Mouse (Mus musculus) ES-CJ7 (cell line): ENCODE measurements around the gene Gm21974.
A peak's percentile ranks its signal among the peaks of the same experiment; 100 is the strongest.
"Not testable (repeated sequence)": the region's sequence is repeated elsewhere in the genome, so short reads cannot be mapped to it uniquely, and the experiment has no call there.

Experiments used
- DNase-seq: peaks from one replicate; pipeline ENCODE4 v3.0.0; 2011; ENCODE audit warnings: low read depth, low spot score

Gene Gm21974

GRCm38 (mm10) chr7:127915293-127915692, 20.0 kb upstream of the Gm21974 start:
- no peak for DNase-seq

DNA sequence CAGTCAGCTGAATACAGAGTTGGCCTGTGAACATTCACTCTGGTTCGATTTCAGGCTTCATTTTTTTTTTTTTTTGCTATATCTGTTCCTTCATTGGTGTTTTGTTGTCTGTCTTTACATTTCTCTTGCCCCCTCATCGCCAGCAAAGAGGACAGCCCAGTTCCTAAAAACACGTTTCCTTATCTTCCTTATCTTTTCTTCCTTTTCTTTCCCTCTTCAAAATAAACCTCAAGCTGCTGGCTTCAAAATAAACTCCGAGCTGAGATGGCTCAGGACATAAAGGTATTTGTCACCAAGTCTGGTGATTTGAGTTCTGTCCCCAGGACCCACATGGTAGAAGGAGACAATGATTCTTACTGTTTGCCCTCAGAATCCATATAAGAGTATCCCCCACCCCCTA, 17.7 kb upstream of the Gm21974 start:
- DNase-seq: no peak

GRCm38 (mm10) chr7:127912190-127912871, 17.1 kb upstream of the Gm21974 start, which contains the start of gene Kat8:
Gene Kat8 (plus strand): TSS chr7:127912516.
- peak; percentile 95 for DNase-seq

DNA sequence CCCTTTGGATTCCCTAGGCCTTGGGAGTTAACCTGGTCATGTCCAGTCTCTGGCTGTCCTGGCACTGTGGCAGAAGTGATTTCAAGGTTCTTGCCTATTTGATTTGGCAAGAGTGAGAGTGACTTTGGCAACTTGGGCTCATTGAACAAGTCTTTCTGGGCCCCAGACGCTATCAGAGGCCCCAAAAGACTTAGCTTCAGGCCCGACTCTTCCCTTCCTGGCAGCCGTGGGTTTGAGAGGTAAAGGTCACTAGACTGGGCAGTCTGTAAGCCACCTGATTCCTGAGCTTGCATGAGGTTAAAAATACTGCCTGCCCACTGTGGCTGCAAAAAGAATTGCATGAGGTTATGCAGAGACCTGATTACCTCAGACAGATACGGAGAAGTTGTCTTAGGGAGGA, 13.4 kb upstream of the Gm21974 start:
- no peak for DNase-seq

GRCm38 (mm10) chr7:127907939-127908338, 12.7 kb upstream of the Gm21974 start:
- no peak for DNase-seq

GRCm38 (mm10) chr7:127903971-127904796, 8.9 kb upstream of the Gm21974 start, which contains the start of gene Bckdk:
Gene Bckdk (plus strand): TSS chr7:127904082.
- peak; percentile 88 for DNase-seq

GRCm38 (mm10) chr7:127901772-127902171, 6.5 kb upstream of the Gm21974 start:
- no peak for DNase-seq

GRCm38 (mm10) chr7:127899997-127900396, 4.7 kb upstream of the Gm21974 start:
- no peak for DNase-seq

GRCm38 (mm10) chr7:127898179-127898956, 3.1 kb upstream of the Gm21974 start:
- peak; percentile 76 for DNase-seq

- no peak for DNase-seq
These were observed 2.3 kb upstream of the Gm21974 start for GRCm38 (mm10) chr7:127897542-127897941.

GRCm38 (mm10) chr7:127896384-127896783, 1.1 kb upstream of the Gm21974 start:
- peak; percentile 84 for DNase-seq

DNA sequence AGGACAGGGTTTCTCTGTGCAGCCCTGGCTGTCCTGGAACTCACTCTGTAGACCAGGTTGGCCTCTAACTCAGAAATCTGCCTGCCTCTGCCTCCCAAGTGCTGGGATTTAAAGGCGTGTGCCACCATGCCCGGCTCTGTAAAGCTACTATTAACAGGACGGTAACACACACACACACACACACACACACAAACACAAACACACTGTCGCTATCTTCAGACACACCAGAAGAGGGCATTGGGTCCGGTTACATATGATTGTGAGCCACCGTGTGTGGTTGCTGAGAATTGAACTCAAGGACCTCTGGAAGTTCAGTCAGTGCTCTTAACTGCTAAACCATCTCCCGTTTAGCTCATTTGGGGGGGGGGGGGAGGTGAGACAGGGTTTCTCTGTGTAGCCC, 637 bp upstream of the Gm21974 start:
- DNase-seq: not testable (repeated sequence)

GRCm38 (mm10) chr7:127894480-127894879, 774 bp downstream of the Gm21974 start:
- DNase-seq: no peak

DNA sequence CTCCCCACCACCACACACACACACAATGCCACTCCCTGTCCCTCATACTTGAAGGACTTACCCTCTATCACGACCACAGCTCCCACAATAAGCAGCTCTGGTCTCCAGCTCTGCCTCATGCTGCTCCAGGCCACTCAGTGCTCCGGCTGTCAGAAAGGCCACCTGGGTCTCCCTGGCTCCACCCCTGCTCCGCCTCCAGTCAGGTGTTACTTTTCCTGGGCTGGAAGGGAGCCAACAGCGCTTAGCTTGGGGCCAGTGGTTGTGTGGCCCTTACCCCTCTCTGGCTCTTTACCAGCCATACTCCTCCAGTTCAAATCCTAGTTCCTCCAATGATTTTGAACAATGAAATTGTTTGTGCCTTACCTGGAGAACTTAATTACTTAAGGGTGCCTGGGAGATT, 4.5 kb downstream of the Gm21974 start, which contains the start of gene Prss53:
Gene Prss53, minus strand, starts transcription at position 173 of the 400 bp plus-strand sequence.
- no peak for DNase-seq

- no peak for DNase-seq
These were observed 6.4 kb downstream of the Gm21974 start for GRCm38 (mm10) chr7:127888821-127889220.

GRCm38 (mm10) chr7:127887781-127888180, 7.5 kb downstream of the Gm21974 start:
- DNase-seq: peak; percentile 48

- no peak for DNase-seq
These were observed 8.1 kb downstream of the Gm21974 start for GRCm38 (mm10) chr7:127887191-127887590.

GRCm38 (mm10) chr7:127886551-127886950, 8.7 kb downstream of the Gm21974 start:
- DNase-seq: no peak

- DNase-seq: peak; percentile 34
These were observed 9.3 kb downstream of the Gm21974 start for GRCm38 (mm10) chr7:127885951-127886350.

DNA sequence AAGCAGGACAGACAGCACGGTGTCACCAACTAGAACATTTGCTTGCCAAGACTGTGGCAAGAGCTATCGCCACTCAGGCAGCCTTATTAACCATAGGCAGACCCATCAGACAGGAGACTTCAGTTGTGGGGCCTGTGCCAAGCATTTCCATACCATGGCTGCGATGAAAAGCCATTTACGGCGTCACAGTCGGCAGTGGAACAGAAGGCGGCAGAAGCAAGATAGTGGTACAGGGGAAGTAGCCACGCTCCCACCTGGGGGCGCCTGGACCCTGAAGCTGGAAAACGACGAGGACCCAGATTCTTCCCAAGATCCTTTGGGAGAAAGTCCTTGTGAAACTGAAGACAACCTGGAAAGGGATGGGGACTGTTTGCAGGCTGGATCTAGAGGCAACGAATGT, 14.8 kb downstream of the Gm21974 start:
- no peak for DNase-seq

DNA sequence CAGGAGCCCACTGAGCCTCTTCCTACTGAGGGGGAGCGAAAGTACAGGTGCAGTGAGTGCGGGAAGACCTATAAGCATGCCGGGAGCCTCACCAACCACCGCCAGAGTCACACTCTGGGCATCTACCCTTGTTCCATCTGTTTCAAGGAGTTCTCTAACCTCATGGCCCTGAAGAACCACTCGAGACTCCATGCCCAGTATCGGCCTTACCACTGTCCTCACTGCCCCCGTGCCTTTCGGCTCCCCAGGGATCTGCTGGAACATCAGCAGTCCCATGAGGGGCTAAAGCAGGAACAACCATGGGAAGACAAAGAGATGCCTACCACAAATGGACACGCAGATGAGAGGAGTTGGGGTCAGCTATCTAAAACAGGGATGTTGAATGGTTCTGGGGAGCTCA, 16.0 kb downstream of the Gm21974 start:
- no peak for DNase-seq
